ENCODE assay signal across 17 mouse cellular contexts in the genomic region with DNA sequence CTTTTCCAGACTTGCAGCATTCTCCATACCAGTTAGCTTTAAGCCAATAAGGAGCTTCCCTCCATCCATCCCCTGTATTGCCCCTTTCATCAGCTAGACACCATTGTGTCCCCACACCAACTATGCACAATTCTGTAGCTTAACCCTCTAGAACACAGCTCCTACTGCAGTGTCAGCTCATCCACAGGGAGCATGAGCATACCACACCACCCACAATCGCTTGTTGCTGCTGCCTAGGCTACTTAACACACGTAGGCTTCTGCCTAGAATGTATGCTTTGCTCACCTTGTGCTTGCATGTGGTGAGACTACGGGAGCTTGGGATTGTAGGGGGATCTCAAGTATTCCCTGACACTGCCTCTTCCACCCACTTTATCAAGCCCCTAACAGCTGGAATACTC. TPM values are rescaled to one million over a fixed set of nuclear protein-coding genes. Genes with fewer than 3 reads are reported as not detected.
"Had no signal": no experiment of that assay in that cellular context is flagged by ENCODE, and none has a peak within 500 bp of the region (broad histone marks: within the 10 kb centered on the region; RNA-seq: fewer than 3 reads in every experiment).

No protein-coding gene starts in this region.

- H3K27me3 ChIP-seq: midbrain, embryonic 12.5 days; neural tube, embryonic 12.5 days had no signal

- H3K9me3 ChIP-seq: midbrain, embryonic 12.5 days; neural tube, embryonic 12.5 days had no signal

- ATAC-seq: midbrain, embryonic 16.5 days had no signal

- DNase-seq: lung, adult 18-20 months; lung, embryonic 14.5 days; lung, postnatal 10 days; lung, postnatal 4 days; midbrain, embryonic 14.5 days; right cerebral cortex, postnatal 14 days; thymus, adult 18-20 months; thymus, postnatal 14 days; thymus, postnatal 4 days had no signal

- H3K4me1 ChIP-seq: midbrain, embryonic 12.5 days; neural tube, embryonic 12.5 days had no signal

- H3K4me3 ChIP-seq: midbrain, embryonic 12.5 days; neural tube, embryonic 12.5 days had no signal

- H3K9ac ChIP-seq: liver, embryonic 14.5 days; lung, embryonic 14.5 days; midbrain, embryonic 12.5 days; neural tube, embryonic 12.5 days had no signal

- H3K27ac ChIP-seq: liver, embryonic 14.5 days; midbrain, embryonic 12.5 days; neural tube, embryonic 12.5 days had no signal

- H3K4me2 ChIP-seq: lung, embryonic 14.5 days; midbrain, embryonic 12.5 days; neural tube, embryonic 12.5 days had no signal

RNA-seq across cellular contexts. Expression of gene Stmn3, which starts 42.5 kb away (rescaled TPM):
- total RNA-seq: megakaryocyte, adult 5-6 weeks; megakaryocyte-erythroid progenitor cell, adult 5-6 weeks; neutrophil, adult 5-6 weeks had no signal
- polyA plus RNA-seq: spleen, adult 2 months had no signal
